Mouse (Mus musculus) spleen, embryonic (tissue): Measurements from ENCODE around the gene Eif2b5.
"Not testable (repeated sequence)": the region's sequence is repeated elsewhere in the genome, so short reads cannot be mapped to it uniquely, and the experiment has no call there.

Experiments
- CTCF ChIA-PET: fragments of 350-600 bp; sonication (Branson Sonifier 250); formaldehyde crosslinking; loops from one replicate; lab custom pipeline; 2022; lab: Charles Lee

Gene Eif2b5

DNA sequence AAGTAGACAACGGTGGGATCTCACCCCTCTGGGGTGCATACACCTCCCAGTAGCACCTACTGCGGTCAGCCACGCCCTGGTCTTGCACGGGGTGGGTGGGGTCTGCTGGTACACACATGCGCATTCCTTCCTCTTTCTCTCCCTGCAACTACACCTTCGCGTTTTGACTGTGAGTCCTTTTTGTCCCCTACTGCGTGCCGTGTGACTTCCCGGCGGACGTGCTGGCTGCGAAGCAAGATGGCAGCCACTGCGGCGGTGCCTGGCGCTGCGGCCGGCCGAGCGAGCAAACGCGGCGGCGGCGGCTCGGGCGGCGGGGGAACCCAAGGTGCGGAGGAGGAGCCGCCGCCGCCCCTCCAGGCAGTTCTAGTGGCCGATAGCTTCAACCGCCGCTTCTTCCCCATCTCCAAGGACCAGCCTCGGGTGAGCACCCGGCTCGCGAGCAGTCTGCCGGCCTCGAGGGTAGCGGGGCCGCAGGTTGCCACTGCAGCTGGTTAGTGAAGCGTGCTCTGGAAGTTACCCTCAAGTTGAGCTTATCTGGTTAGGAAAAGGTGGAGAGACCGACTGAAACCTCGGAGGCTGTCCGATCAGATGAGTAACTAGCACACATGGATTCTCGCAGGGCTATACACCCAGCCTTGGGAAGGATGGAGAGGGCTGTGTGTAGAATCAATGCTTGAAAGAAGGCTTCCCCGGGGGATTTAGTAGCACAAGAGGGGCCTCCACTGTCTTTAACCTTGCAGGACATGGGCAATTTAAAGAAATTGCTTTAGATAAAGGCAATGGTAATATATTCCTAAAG lies at the start of gene Eif2b5:
Eif2b5 (plus strand) TSS at position 141 of the 799 bp plus-strand sequence.
- CTCF ChIA-PET: no interaction called here

- CTCF ChIA-PET: interaction anchor here (0.7 kb wide), 1 partner anchor 249 kb away, joined by 11 read pairs; no protein-coding TSS in a partner anchor
These were observed 46.8 kb upstream of the Eif2b5 start for GRCm38 (mm10) chr16:20451774-20452173.

GRCm38 (mm10) chr16:20454155-20454654 lies 44.4 kb upstream of the Eif2b5 start:
- CTCF ChIA-PET: no interaction called here

GRCm38 (mm10) chr16:20456106-20456505 lies 42.5 kb upstream of the Eif2b5 start:
- CTCF ChIA-PET: no interaction called here

DNA sequence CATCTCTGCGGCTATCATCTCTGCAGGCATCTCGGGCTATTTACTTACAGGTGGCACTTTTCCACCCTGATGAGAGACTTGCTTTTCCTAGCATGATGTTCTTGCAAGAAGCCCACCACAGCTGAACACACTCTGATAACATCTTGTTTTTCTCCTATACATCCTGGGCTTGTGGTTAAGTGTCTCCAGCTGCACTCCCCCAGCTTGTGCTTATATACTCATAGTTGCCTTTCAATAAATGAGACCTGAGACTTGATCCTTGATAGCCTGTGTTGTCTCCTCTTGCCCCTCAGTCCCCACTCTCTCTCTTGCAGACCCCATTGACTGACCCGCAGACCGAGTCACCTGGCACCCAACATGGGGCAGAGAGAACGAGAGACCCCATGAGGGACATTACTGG lies 39.9 kb upstream of the Eif2b5 start:
- CTCF ChIA-PET: not testable (repeated sequence)

- CTCF ChIA-PET: no interaction called here
These were observed 33.9 kb upstream of the Eif2b5 start for GRCm38 (mm10) chr16:20464725-20465124.

DNA sequence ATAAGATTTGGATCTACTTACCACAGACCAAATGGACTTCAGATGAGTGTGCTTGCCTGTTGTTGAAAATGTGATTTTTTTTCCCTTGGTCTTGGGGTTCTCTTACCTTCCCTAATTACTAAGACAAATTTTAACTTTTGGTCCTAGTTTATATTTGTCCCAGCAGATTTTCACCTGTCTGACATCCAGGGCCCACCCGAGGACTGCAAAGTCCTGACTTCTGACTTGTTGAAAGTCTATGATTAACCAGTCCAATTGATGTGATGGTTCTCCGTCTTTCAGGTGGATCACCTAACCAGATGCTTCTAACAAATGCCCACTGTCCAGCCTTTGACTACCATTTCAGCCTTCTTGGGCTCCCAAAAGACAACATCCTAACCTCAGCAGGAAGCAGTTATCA lies 27.6 kb upstream of the Eif2b5 start:
- CTCF ChIA-PET: no interaction called here

DNA sequence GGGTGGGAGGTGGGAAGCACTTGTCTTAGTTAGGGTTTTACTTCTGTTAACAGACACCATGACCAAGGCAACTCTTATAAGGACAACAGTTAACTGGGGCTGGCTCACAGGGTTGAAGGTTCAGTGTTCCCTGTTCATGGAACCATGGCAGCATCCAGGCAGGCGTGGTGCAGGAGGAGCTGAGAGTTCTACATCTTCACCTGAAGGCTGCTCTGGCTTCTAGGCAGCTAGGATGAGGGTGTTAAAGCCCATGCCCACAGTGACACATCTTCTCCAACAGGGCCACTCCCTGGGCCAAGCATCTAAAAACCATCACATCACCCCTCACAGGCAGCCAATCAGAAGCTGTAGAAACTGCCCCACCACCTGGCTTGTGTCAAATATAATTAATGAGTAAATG lies 26.9 kb upstream of the Eif2b5 start:
- CTCF ChIA-PET: no interaction called here

- CTCF ChIA-PET: no interaction called here
These were observed 24.9 kb upstream of the Eif2b5 start for GRCm38 (mm10) chr16:20473748-20474147.

- CTCF ChIA-PET: no interaction called here
These were observed 24.4 kb upstream of the Eif2b5 start for GRCm38 (mm10) chr16:20474211-20474610.

DNA sequence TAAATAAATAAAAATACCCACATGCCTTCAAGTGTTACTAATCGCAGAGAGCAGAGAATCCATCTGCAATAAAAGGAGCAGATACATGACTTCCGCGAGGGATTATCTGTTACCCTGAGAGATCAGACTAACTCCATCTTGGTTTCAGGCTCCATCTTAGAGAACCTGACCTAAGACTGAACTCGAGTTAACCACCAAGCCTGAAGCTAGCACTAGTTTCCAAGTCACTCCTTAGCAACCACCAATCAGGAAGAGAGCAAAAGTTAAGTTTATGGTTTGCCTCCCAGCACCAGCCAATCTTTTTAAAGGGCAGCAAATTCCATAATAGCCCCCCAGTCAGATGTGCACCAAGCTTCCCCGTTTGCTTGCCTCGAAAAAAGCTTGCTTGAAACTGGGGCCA lies 23.8 kb upstream of the Eif2b5 start:
- CTCF ChIA-PET: no interaction called here

DNA sequence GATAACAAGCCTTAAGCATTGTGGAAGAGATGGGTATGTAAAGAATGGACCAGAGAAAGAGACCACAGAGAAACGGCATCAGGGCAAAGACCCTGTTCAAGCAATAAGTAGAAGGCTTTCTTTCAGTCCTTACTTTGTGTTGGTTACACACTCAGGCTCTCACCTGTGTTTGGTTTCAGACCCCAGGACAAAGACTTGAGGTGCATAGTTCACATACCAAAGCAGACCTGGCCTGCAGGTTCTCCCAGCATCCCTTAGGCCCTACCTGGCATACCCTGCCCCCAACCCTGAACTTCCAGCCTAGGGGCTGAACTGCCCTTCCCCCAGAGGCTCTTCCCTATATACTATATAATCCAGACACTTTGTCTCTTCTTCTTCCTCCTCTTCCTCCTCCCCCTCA lies 23.3 kb upstream of the Eif2b5 start:
- CTCF ChIA-PET: no interaction called here

GRCm38 (mm10) chr16:20476857-20477256 lies 21.8 kb upstream of the Eif2b5 start:
- CTCF ChIA-PET: no interaction called here

GRCm38 (mm10) chr16:20477270-20477669 lies 21.3 kb upstream of the Eif2b5 start:
- CTCF ChIA-PET: no interaction called here

GRCm38 (mm10) chr16:20478504-20478903 lies 20.1 kb upstream of the Eif2b5 start:
- CTCF ChIA-PET: no interaction called here

DNA sequence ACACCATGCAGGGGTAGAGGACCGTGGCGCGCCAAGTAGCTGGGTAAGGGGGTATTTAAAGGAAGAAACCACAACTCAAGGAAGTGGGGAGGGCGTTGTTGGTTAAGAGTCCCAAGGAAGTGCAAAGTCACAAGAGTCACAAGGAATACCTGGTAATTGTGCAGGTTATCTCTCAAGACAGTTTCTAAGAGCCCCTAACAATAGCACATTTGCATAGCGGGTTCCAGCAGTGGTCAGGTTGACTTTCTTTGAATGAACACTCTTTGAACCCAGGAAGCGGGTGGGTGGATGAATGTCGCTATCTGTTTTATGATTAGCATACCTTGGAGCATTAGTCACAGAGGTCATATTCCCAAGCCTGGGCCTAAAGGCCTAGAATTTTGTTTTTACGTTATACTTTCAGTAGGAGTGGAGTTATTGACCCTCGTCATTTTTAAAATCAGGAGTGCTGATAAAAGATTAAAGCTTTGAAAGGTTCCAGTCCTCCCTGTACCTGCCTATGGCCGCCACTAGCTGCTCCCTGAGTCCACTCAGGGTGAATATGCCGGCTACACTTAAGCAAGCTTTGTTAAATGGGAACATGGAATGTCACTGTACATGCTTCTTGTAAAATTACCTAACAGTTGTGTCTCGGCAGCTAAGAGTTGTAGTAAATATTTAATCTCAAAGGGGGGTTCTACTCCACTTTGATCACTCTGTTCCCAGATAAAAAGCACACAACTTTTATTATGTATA lies 19.4 kb upstream of the Eif2b5 start:
- CTCF ChIA-PET: not testable (repeated sequence)

- CTCF ChIA-PET: no interaction called here
These were observed 18.5 kb upstream of the Eif2b5 start for GRCm38 (mm10) chr16:20480115-20480514.

- CTCF ChIA-PET: no interaction called here
These were observed 16.9 kb upstream of the Eif2b5 start for GRCm38 (mm10) chr16:20481746-20482145.

- CTCF ChIA-PET: not testable (repeated sequence)
These were observed 14.9 kb upstream of the Eif2b5 start for GRCm38 (mm10) chr16:20483716-20484115.

GRCm38 (mm10) chr16:20485061-20485460 lies 13.6 kb upstream of the Eif2b5 start:
- CTCF ChIA-PET: no interaction called here

DNA sequence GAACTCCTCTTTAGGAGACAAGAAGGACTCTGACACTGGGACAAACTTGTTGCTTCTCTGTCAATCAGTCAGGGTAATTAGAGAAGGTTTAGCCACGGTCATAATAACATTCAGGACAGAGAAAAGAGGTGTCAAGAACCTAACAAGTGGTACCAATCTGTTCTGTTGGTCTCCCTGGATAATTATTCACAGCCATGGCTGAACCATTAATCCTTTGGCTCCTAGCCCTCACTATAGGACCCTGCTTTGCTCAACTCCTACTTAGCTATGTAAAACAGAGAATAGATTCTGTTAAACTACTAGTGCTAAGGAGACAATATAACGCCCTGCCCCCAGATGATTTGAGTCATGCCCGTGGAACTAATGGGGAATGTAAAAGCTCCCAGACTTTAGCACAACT lies 12.6 kb upstream of the Eif2b5 start:
- CTCF ChIA-PET: no interaction called here

- CTCF ChIA-PET: no interaction called here
These were observed 10.5 kb upstream of the Eif2b5 start for GRCm38 (mm10) chr16:20488151-20488550.

DNA sequence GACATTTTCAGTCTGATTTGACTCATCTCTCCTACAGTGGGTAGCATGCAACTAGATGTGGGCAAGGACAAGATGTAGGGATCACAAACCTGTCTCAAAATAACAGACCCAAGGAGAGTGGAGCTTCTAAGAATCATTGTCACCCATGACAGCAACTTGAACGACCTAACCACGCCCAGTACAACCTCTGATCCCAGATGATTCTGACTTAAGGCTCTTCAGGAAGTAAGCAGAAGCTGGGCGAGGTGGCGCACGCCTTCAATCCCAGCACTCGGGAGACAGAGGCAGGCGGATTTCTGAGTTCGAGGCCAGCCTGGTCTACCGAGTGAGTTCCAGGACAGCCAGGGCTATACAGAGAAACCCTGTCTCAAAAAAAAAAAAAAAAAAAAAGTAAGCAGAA lies 9.9 kb upstream of the Eif2b5 start:
- CTCF ChIA-PET: not testable (repeated sequence)
